Mouse (Mus musculus): ENCODE data around the gene Cab39l. TPM values are rescaled to one million over a fixed set of nuclear protein-coding genes. Genes with fewer than 3 reads are reported as not detected.

Cab39l gene
- polyA plus RNA-seq, 1 experiment from 2014 or later = 44.5 TPM

DNA sequence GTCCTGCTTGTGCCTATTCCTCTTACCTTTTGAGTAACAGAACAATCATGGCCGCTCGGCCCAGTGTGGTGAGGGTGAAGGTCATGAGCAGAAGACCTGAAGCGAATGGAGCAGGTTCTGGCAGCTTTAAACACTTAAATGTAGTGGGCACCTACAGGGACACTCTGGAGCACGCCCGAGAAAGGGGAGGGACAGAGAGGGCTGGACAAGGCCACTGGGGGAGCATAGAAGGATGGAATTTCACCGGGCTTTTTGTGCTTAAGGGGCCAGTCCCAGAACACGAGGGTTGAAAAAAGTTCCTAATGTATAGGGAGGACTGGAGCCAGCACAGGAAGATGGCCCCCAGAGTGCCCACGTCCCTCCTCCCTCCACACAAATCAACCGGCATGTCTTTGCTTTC lies 193.2 kb downstream of the Cab39l start:
- H3K36me3 ChIP-seq = peaks cover 6% of the 10 kb centered on the region
- no peak overlapping the region for H3K4me2 ChIP-seq
- 75% methylated on average over 9 of the region's 9 CpGs for WGBS
- no peak overlapping the region for H3K27ac ChIP-seq
- no peaks in the 10 kb centered on the region for H3K9me3 ChIP-seq
- H3K27me3 ChIP-seq = no peaks in the 10 kb centered on the region
- H3K4me1 ChIP-seq = 0 out of 2 replicates have a peak, but pooled peaks cover 3% of the 10 kb centered on the region
- no peak overlapping the region for H3K4me3 ChIP-seq
- no peak for ATAC-seq (ENCODE audit: insufficient number of reproducible peaks, low FRiP score, low TSS enrichment, low read depth)
- H3K9ac ChIP-seq = no peak overlapping the region

Other genes starting within 250 kb of the Cab39l start
- 40.4 and 42.6 TPM in 2 replicates for gene Rcbtb1, start 239.8 kb upstream of the Cab39l start, polyA plus RNA-seq (2015; fragmentation: Nextera tagmentation; extraction: Ambion mirVana)
- not detected in 2 replicates for gene Gm6904, start 180.8 kb upstream of the Cab39l start, polyA plus RNA-seq (2015; fragmentation: Nextera tagmentation; extraction: Ambion mirVana)
- gene Phf11a, start 143.4 kb upstream of the Cab39l start, polyA plus RNA-seq (2015; fragmentation: Nextera tagmentation; extraction: Ambion mirVana) = not detected in 2 replicates
- gene Phf11b, start 99.6 kb upstream of the Cab39l start, polyA plus RNA-seq (2015; fragmentation: Nextera tagmentation; extraction: Ambion mirVana) = 0.51 and 0.74 TPM in 2 replicates
- 1.5 and 2.4 TPM in 2 replicates for gene Phf11d, start 75.5 kb upstream of the Cab39l start, polyA plus RNA-seq (2015; fragmentation: Nextera tagmentation; extraction: Ambion mirVana)
- gene Phf11c, start 45.6 kb upstream of the Cab39l start, polyA plus RNA-seq (2015; fragmentation: Nextera tagmentation; extraction: Ambion mirVana) = 0.47 and 0.54 TPM in 2 replicates
- 8.5 and 8.9 TPM in 2 replicates for gene Setdb2, start 88 bp upstream of the Cab39l start, polyA plus RNA-seq (2015; fragmentation: Nextera tagmentation; extraction: Ambion mirVana)
- 33.6 and 34.3 TPM in 2 replicates for gene Cdadc1, start 157.0 kb downstream of the Cab39l start, polyA plus RNA-seq (2015; fragmentation: Nextera tagmentation; extraction: Ambion mirVana)
- 24.1 and 27.6 TPM in 2 replicates for gene Shisa2, start 184.3 kb downstream of the Cab39l start, polyA plus RNA-seq (2015; fragmentation: Nextera tagmentation; extraction: Ambion mirVana)

All from limb, embryonic 15.5 days (tissue).